In genomic region chr12:85963160-85963559, GRCm38 (mm10) we compare ENCODE assay signal across 14 mouse cellular contexts.
DNase-seq lines count a peak whose midpoint lies in the region; ATAC-seq lines count a peak whose summit lies in the region.
"Had no signal": no experiment of that assay in that cellular context is flagged by ENCODE, and none has a peak within 500 bp of the region (broad histone marks: within the 10 kb centered on the region; RNA-seq: fewer than 3 reads in every experiment).

No protein-coding gene starts in this region.

- H3K9me3 ChIP-seq in heart, embryonic 16.5 days (replicated peaks; ENCODE audit: control insufficient read depth, low read length): no peaks in the 10 kb centered on the region
- no peaks in the 10 kb centered on the region for H3K9me3 ChIP-seq in lung, embryonic 15.5 days
- H3K9me3 ChIP-seq in embryonic facial prominence, embryonic 15.5 days (replicated peaks): no peaks in the 10 kb centered on the region
- H3K9me3 ChIP-seq in stomach, embryonic 14.5 days (ENCODE audit: control insufficient read depth, low read depth, low read length): no peaks in the 10 kb centered on the region
- H3K9me3 ChIP-seq: forebrain, embryonic 15.5 days; megakaryocyte, embryonic 14.5 days had no signal

- ATAC-seq in heart, embryonic 16.5 days (replicated peaks; ENCODE audit: extremely low read depth, insufficient read depth, low FRiP score): no peak; the same call in 1 of the 2 replicates
- ATAC-seq in lung, embryonic 15.5 days (ENCODE audit: borderline replicate concordance, extremely low read depth, low FRiP score, low TSS enrichment): peak; percentile 31; the same call in 1 of the 2 replicates
- ATAC-seq in embryonic facial prominence, embryonic 15.5 days (ENCODE audit: insufficient number of reproducible peaks, low FRiP score, low TSS enrichment, low read depth): no peak
- no peak for ATAC-seq in stomach, embryonic 14.5 days (ENCODE audit: insufficient number of reproducible peaks, insufficient read depth, low FRiP score, low read depth)
- ATAC-seq: forebrain, embryonic 15.5 days had no signal

- 27% methylated on average over 2 of the region's 2 CpGs for WGBS in heart, embryonic 16.5 days
- 26% methylated on average over 2 of the region's 2 CpGs for WGBS in lung, embryonic 15.5 days
- 72% methylated on average over 2 of the region's 2 CpGs for WGBS in embryonic facial prominence, embryonic 15.5 days
- WGBS in stomach, embryonic 14.5 days: 44% methylated on average over 2 of the region's 2 CpGs

- H3K4me3 ChIP-seq in heart, embryonic 16.5 days (ENCODE audit: low read length): no peak overlapping the region
- H3K4me3 ChIP-seq in lung, embryonic 15.5 days: no peak overlapping the region
- no peak overlapping the region for H3K4me3 ChIP-seq in embryonic facial prominence, embryonic 15.5 days (replicated peaks)
- H3K4me3 ChIP-seq in stomach, embryonic 14.5 days (ENCODE audit: low read depth, low read length): no peak overlapping the region
- H3K4me3 ChIP-seq: forebrain, embryonic 15.5 days; megakaryocyte, embryonic 14.5 days had no signal

- H3K36me3 ChIP-seq in heart, embryonic 16.5 days (ENCODE audit: control insufficient read depth, insufficient read depth): no peaks in the 10 kb centered on the region; the same call in 1 of the 2 replicates
- no peaks in the 10 kb centered on the region for H3K36me3 ChIP-seq in lung, embryonic 15.5 days
- 0 out of 2 replicates have a peak, but pooled peaks cover 1% of the 10 kb centered on the region for H3K36me3 ChIP-seq in embryonic facial prominence, embryonic 15.5 days
- no peaks in the 10 kb centered on the region; the same call in 1 of the 2 replicates for H3K36me3 ChIP-seq in stomach, embryonic 14.5 days (ENCODE audit: control insufficient read depth, insufficient read depth, low read length)
- H3K36me3 ChIP-seq: forebrain, embryonic 15.5 days had no signal

- peaks cover 22% of the 10 kb centered on the region for H3K4me1 ChIP-seq in heart, embryonic 16.5 days (ENCODE audit: control insufficient read depth, insufficient read depth, low read length)
- peaks cover 39% of the 10 kb centered on the region for H3K4me1 ChIP-seq in lung, embryonic 15.5 days
- H3K4me1 ChIP-seq in embryonic facial prominence, embryonic 15.5 days: peaks cover 28% of the 10 kb centered on the region
- H3K4me1 ChIP-seq in stomach, embryonic 14.5 days (ENCODE audit: control insufficient read depth, insufficient read depth, low read length): peaks cover 12% of the 10 kb centered on the region

- H3K27me3 ChIP-seq in heart, embryonic 16.5 days (ENCODE audit: control insufficient read depth, insufficient read depth, low read length): no peaks in the 10 kb centered on the region
- no peaks in the 10 kb centered on the region for H3K27me3 ChIP-seq in lung, embryonic 15.5 days
- no peaks in the 10 kb centered on the region for H3K27me3 ChIP-seq in embryonic facial prominence, embryonic 15.5 days
- H3K27me3 ChIP-seq in stomach, embryonic 14.5 days (ENCODE audit: control insufficient read depth, insufficient read depth, low read length): no peaks in the 10 kb centered on the region
- H3K27me3 ChIP-seq: forebrain, embryonic 15.5 days; megakaryocyte, embryonic 14.5 days had no signal

- H3K4me2 ChIP-seq in heart, embryonic 16.5 days (ENCODE audit: low read depth, low read length): no peak overlapping the region
- H3K4me2 ChIP-seq in lung, embryonic 15.5 days: no peak overlapping the region
- H3K4me2 ChIP-seq in embryonic facial prominence, embryonic 15.5 days (replicated peaks): no peak overlapping the region
- no peak overlapping the region for H3K4me2 ChIP-seq in stomach, embryonic 14.5 days (replicated peaks; ENCODE audit: low read depth, low read length)
- H3K4me2 ChIP-seq: forebrain, embryonic 15.5 days; hindbrain, embryonic 14.5 days had no signal

- intact Hi-C loops in gastrocnemius, postnatal 14 days (cut with DNase I; ENCODE audit: low total_unique reads): no loop called here

- no peak for DNase-seq in heart, adult 8-10 months (ENCODE audit: low spot score)
- no peak for DNase-seq in lung, postnatal 36 days
- no peak for DNase-seq in urinary bladder, postnatal 4 days (ENCODE audit: low spot score in 2 of 2)
- no peak for DNase-seq in gastrocnemius, postnatal 14 days
- DNase-seq: cerebellum, postnatal 14 days; gastrocnemius, postnatal 25 days; right cerebral cortex, postnatal 4 days had no signal

- H3K27ac ChIP-seq in heart, embryonic 16.5 days (ENCODE audit: low read length): peak overlapping the region; percentile 10
- peak overlapping the region; percentile 55; the same call in 1 of the 2 replicates for H3K27ac ChIP-seq in lung, embryonic 15.5 days
- peak overlapping the region; percentile 23; the same call in 1 of the 2 replicates for H3K27ac ChIP-seq in embryonic facial prominence, embryonic 15.5 days (replicated peaks)
- H3K27ac ChIP-seq in stomach, embryonic 14.5 days (ENCODE audit: low read length): peak overlapping the region; percentile 16; the same call in 1 of the 2 replicates
- H3K27ac ChIP-seq: forebrain, embryonic 15.5 days; hindbrain, embryonic 14.5 days had no signal

- H3K9ac ChIP-seq in heart, embryonic 16.5 days (ENCODE audit: low read length): peak overlapping the region; percentile 16; the same call in 1 of the 2 replicates
- H3K9ac ChIP-seq in lung, embryonic 15.5 days: no peak overlapping the region
- H3K9ac ChIP-seq in embryonic facial prominence, embryonic 15.5 days: no peak overlapping the region
- no peak overlapping the region for H3K9ac ChIP-seq in stomach, embryonic 14.5 days (replicated peaks; ENCODE audit: low read depth, low read length)
- H3K9ac ChIP-seq: forebrain, embryonic 15.5 days; hindbrain, embryonic 14.5 days had no signal
